Mouse (Mus musculus) heart, postnatal 0 days (tissue): ENCODE results near the gene Iars2. TPM values are rescaled to one million over a fixed set of nuclear protein-coding genes. Genes with fewer than 3 reads are reported as not detected.

Experiments used
- ATAC-seq: fragments of 200-750 bp; cut with Nextera tagmentation; 2 replicates; pipeline ENCODE4 v1.8.0; 2017; ENCODE audit warnings: low read depth, moderate number of reproducible peaks, moderate library complexity; ENCODE audit not compliant: insufficient read depth
- DNase-seq: peaks from one replicate; pipeline ENCODE4 v3.0.0-alpha.2; 2016; ENCODE audit warnings: low spot score
- H3K27ac ChIP-seq: fragments of 300-500 bp; sonication (generic); 2 replicates; pipeline ENCODE4 v1.5.1; 2014; ENCODE audit warnings: low read depth, mild to moderate bottlenecking
- H3K27me3 ChIP-seq: fragments of 300-500 bp; sonication (generic); 2 replicates; pipeline ENCODE4 v1.6.1; 2014; ENCODE audit warnings: low read length, mixed read lengths; ENCODE audit not compliant: control insufficient read depth, insufficient read depth
- H3K36me3 ChIP-seq: fragments of 300-500 bp; sonication (generic); replicated peaks from 2 replicates; pipeline ENCODE4 v1.6.1; 2014; ENCODE audit warnings: low read length, mixed read lengths; ENCODE audit not compliant: control insufficient read depth, insufficient read depth
- H3K4me1 ChIP-seq: fragments of 300-500 bp; sonication (generic); 2 replicates; pipeline ENCODE4 v1.6.1; 2014; ENCODE audit warnings: antibody characterized with exemption; ENCODE audit not compliant: control insufficient read depth, insufficient read depth
- H3K4me2 ChIP-seq: fragments of 300-500 bp; sonication (generic); 2 replicates; pipeline ENCODE4 v1.6.1; 2014; ENCODE audit warnings: low read depth, mild to moderate bottlenecking, low read length, moderate library complexity
- H3K4me3 ChIP-seq: fragments of 300-500 bp; sonication (generic); 2 replicates; pipeline ENCODE4 v1.5.1; 2014; ENCODE audit warnings: low read depth, low read length
- H3K9ac ChIP-seq: fragments of 300-500 bp; sonication (generic); replicated peaks from 2 replicates; pipeline ENCODE4 v1.6.1; 2014; ENCODE audit warnings: low read depth, low read length, mixed read lengths
- H3K9me3 ChIP-seq: fragments of 300-500 bp; sonication (generic); replicated peaks from 2 replicates; pipeline ENCODE4 v1.6.1; 2016; ENCODE audit warnings: low read length; ENCODE audit not compliant: control insufficient read depth
- CTCF ChIP-seq: IDR thresholded peaks from 2 replicates; pipeline ENCODE4 v1.5.1; 2016; ENCODE audit warnings: antibody characterized with exemption, control low read depth, low read depth
- EP300 ChIP-seq: IDR thresholded peaks from 2 replicates; pipeline ENCODE4 v1.6.1; 2016; ENCODE audit warnings: antibody characterized with exemption, low read depth
- WGBS: fragments of 180-500 bp; shearing (Covaris S2); extraction: QIAGEN DNeasy Blood & Tissue Kit; methylation state at CpG from one replicate; pipeline ENCODE4 v1.1.7; 2014; 5-methylcytosine and 5-hydroxymethylcytosine counted together
- polyA plus RNA-seq: library from polyadenylated mRNA; unstranded; fragments of >200 nt; fragmentation: Nextera tagmentation; extraction: Ambion mirVana; gene quantifications from 2 replicates; pipeline ENCODE4 v1.2.1, GENCODE M21; 2015
- total RNA-seq: library from RNA; depleted of rRNA; stranded (reverse); fragments of >200 nt; gene quantifications from 2 replicates; pipeline ENCODE4 v1.2.3, GENCODE M21; 2014; ENCODE audit warnings: low replicate concordance

Gene Iars2
- total and polyA plus RNA-seq, 2 experiments from 2014 or later = 38.9 to 102 TPM

DNA sequence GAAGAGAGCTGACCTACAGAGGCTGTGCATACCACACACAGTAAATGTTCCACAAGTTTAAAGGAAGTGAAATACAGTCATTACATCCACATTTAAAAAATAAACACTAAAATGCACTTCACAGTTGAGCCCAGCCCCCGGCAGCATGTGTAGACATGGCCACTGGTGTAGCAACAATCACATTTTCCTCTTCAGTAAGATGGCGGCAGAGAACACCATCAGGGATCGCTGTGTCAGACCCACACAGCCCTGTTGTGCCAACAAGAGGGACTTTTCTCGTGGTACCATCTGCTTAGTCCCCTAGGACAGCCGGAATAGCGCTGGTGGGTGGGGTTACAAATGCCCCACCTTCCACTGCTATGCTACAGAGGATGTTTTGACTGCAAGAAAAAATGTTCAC is 26.4 kb downstream of the Iars2 start:
- Histone ChIP-seq H3K4me3 (no peak overlapping the region), H3K27ac (no peak overlapping the region), H3K27me3 (no peaks in the 10 kb centered on the region), H3K4me2 (no peak overlapping the region), H3K9me3 (no peaks in the 10 kb centered on the region), H3K36me3 (peaks cover 31% of the 10 kb centered on the region), H3K9ac (no peak overlapping the region), H3K4me1 (no peaks in the 10 kb centered on the region)
- TF ChIP-seq CTCF (no peak), EP300 (no peak)
- DNase-seq = no peak
- WGBS = 93% methylated on average over 6 of the region's 6 CpGs
- no peak for ATAC-seq

DNA sequence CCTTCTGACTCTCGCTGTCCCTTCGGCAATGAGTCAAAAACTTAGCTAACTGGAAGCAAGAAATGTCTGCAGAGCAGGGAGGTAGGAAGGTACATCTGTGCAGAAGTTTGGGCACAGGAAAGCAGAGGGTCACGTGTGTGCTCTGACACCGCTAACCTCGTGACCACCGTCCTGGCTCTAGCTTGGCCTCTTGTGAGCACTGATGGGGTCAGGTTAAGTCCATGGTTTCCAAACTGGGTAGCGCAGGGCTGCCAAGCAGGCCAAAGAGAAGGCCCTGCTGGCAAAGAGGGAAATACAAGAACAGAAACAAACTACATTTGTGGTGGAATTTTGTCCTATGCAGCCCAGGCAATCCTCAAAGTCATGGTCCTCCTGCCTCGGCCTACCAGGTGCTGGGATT is 30.7 kb downstream of the Iars2 start:
- no peak overlapping the region for H3K9ac ChIP-seq
- peaks cover 59% of the 10 kb centered on the region for H3K36me3 ChIP-seq
- no peaks in the 10 kb centered on the region for H3K4me1 ChIP-seq
- DNase-seq = no peak
- H3K4me2 ChIP-seq = no peak overlapping the region
- ATAC-seq = no peak
- H3K27me3 ChIP-seq = no peaks in the 10 kb centered on the region
- H3K4me3 ChIP-seq = no peak overlapping the region
- no peaks in the 10 kb centered on the region for H3K9me3 ChIP-seq
- 90% methylated on average over 8 of the region's 8 CpGs for WGBS
- H3K27ac ChIP-seq = no peak overlapping the region
- TF ChIP-seq CTCF (no peak), EP300 (no peak)

DNA sequence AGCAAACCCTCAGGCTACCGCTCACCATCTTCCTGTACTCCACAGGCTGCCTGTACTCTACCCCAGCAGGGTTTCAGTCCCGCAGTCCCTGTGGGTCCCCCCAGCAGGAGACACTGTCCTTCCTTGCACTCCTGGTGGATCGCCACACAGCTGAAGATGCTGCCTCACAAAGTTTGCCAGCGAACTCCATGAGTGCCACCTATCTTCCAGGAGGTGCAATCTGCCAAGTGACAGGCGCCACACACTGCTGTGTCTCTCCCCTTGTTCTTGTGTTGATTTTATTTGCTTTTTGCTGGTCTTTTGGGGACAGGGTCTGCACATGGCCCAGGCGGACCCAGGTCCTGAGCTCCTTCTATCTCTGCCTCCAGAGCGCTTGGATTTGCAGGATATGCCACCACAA is 32.3 kb downstream of the Iars2 start:
- H3K27ac ChIP-seq = no peak overlapping the region
- H3K9ac ChIP-seq = no peak overlapping the region
- H3K4me3 ChIP-seq = no peak overlapping the region
- DNase-seq = no peak
- no peaks in the 10 kb centered on the region for H3K9me3 ChIP-seq
- peaks cover 60% of the 10 kb centered on the region for H3K36me3 ChIP-seq
- TF ChIP-seq EP300 = no peak
- TF ChIP-seq CTCF = no peak
- H3K4me2 ChIP-seq = no peak overlapping the region
- H3K4me1 ChIP-seq = no peaks in the 10 kb centered on the region
- 87% methylated on average over 7 of the region's 7 CpGs for WGBS
- H3K27me3 ChIP-seq = no peaks in the 10 kb centered on the region
- ATAC-seq = no peak

DNA sequence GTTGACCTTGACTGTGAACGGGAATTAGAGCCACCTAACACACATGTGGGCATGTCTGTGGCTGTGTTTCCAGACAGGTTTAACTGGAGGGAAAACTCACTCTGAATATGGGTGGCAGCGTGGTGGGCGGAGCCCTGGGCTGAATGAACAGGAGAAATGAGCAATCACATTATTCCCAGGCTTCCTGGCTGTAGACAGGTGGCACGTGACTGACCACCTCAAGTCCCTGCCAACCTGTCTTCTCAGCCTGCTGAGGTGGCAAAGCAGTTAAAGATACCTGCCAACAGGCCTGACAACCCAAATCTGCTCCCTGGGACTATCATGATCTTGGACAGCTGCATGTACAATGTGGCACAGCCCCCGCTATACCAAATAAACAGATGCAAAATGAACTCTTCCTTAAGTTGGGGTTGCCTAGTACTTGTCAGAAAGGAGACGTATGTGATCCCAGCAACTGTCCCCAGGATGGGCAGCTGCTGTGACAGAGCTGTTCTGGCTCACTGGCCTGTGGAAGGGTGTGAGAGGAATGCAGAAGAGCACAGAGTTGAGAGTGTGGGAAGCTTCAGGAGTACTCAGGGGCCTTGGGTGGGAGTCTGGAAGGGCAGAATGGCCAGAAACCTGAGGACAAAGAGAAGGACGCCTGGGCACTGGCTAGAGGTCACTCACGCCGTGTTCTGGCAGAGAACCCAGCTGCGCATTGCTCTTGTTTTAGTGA is 36.4 kb downstream of the Iars2 start:
- WGBS = 89% methylated on average over 10 of the region's 10 CpGs
- TF ChIP-seq EP300 = no peak
- no peak for TF ChIP-seq CTCF
- Histone ChIP-seq H3K4me3 (no peak overlapping the region), H3K9ac (no peak overlapping the region), H3K36me3 (peaks cover 84% of the 10 kb centered on the region), H3K4me1 (no peaks in the 10 kb centered on the region), H3K4me2 (no peak overlapping the region), H3K27me3 (no peaks in the 10 kb centered on the region), H3K27ac (no peak overlapping the region), H3K9me3 (no peaks in the 10 kb centered on the region)
- DNase-seq (no peak), ATAC-seq (no peak)

DNA sequence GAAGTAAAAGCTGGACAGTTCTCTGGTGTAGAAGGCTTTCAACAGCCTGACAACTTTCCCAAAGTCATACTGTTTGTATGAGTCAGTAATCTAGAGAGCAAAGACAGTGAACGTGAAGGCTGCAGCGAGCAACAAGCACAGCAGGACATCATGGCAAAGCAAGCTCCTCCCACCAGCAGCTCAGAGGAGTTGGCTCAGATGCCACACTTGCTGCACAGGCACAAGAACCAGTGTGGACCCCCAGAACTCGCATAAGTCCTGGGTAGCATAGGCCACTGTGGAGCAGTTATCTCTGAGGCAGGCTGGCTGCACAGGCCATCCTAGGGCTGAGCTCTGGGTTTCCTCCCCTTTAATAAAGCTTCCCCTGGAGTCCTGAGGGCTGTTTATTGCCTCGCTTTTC is 37.9 kb downstream of the Iars2 start:
- Histone ChIP-seq H3K9me3 (no peaks in the 10 kb centered on the region), H3K4me2 (no peak overlapping the region), H3K36me3 (peaks cover 84% of the 10 kb centered on the region), H3K9ac (no peak overlapping the region), H3K4me1 (no peaks in the 10 kb centered on the region), H3K27me3 (no peaks in the 10 kb centered on the region), H3K4me3 (no peak overlapping the region), H3K27ac (no peak overlapping the region)
- DNase-seq (no peak), ATAC-seq (no peak)
- no peak for TF ChIP-seq EP300
- TF ChIP-seq CTCF = no peak
- WGBS = 73% methylated on average over 4 of the region's 4 CpGs

DNA sequence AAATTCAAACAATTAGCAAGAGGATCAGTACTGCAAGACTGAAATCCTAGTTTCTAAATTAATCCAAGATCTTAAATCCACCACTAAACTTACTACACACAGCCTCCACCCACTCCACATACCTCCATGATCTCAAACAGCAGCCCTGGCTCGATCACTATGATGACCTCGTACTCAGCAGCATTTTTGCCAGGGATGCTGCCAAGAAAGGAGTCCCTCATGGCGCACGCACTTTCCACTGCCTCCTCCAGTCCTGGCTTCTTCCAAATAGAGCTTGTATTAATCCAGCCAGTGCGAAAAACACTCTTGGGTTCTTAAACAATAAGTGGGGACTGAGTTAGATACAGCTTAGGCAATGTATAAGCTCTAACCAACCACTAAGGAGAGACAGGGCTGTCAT is 40.0 kb downstream of the Iars2 start:
- peak; percentile 55 for DNase-seq
- WGBS = 48% methylated on average over 5 of the region's 5 CpGs
- no peak for TF ChIP-seq EP300
- no peak for TF ChIP-seq CTCF
- Histone ChIP-seq H3K4me3 (no peak overlapping the region), H3K27me3 (no peaks in the 10 kb centered on the region), H3K9ac (no peak overlapping the region), H3K4me1 (peaks cover 6% of the 10 kb centered on the region), H3K27ac (no peak overlapping the region), H3K9me3 (no peaks in the 10 kb centered on the region), H3K36me3 (peaks cover 73% of the 10 kb centered on the region), H3K4me2 (no peak overlapping the region)
- ATAC-seq = no peak
